Mouse (Mus musculus) gastrocnemius, postnatal 25 days (tissue): Measurements from ENCODE around the gene Rpl37. TPM values are rescaled to one million over a fixed set of nuclear protein-coding genes. Genes with fewer than 3 reads are reported as not detected.

Source experiments
- DNase-seq: peaks from one replicate; pipeline ENCODE4 v3.0.0; 2022
- total RNA-seq, 2 experiments: library from RNA; stranded (reverse); gene quantifications; 1 replicate in 1 of 2; 2 replicates in 1 of 2; pipeline ENCODE4 v1.2.3; 2021

Rpl37 gene
- total RNA-seq, 2 experiments from 2014 or later: 168 to 176 TPM

DNA sequence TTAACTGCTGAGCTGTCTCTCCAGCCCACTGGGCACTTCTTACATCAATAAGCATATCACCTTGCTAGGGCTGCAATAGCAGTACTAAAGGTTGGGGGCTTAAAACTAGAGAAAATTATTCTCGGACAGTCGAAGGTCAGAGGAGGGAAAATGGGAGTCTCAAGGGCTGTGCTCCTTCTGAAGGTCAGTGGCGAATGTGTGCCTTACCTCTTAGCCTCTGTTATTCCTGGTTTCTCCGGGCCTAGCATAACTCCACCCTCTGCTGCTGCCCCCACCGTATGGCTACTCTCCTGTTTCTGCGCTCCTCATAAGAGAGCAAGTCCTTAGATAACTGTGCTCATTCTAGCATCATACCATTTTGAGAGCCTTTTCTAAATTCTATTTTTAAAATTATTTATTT, 35.7 kb downstream of the Rpl37 start:
- no peak for DNase-seq

DNA sequence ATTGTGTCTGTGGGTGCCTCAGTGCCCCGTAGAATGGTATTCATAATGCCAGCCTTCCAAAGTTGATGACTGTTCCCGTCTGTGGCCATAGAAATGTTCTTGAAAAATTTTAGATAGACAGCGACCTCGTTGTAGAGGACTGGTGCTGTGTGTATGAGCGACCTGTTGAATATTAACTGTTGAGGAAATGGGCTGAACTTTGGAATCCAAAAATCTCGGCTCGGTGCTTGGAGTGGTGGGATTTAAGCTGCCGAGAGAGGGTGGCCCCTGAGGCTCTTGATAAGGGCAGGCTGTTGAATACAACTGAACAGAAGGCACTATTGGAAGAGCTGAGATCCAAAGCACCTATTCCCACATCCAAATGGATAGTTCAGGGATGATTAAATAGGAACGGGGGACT, 38.2 kb downstream of the Rpl37 start:
- DNase-seq: no peak

DNA sequence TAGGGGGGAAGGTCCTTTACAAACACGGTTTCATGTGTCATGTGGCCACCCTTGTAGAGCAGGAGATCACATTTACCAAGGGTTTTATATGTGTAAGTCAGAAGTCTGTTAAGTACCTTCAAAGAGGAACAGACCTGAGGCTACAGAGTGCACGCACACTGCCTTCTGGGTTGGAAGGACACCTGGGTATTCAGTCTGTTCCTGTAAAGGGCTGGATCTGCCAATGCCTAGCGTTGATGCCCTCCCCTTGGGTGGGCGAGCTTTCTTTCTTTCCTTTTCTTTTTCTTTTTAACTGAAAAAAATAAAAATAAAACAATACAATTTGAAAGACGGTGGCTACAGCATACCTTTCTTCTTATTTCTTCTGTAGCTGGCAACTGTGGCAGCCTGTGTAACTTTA, 38.6 kb downstream of the Rpl37 start:
- no peak for DNase-seq

- DNase-seq: no peak
Observed at GRCm38 (mm10) chr15:5156355-5156754, 39.9 kb downstream of the Rpl37 start.

DNA sequence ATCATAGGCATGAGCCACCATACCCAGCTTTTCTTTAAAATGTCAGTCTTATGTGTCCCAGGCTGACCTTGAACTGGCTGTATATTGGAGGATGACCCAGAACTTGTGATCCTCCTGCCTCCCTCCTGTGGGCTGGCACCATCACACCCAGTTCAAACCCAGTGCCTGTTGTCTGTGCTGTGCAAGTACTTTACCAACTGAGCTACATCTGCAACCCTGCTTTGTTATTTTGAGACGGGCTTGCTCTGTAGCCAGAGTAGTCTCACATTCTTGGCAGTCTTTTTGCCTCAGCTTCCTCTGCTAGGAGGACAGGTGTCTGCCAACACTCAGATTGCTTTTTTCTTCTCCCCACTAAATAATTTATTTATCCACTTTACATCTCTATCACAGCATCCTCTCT, 40.9 kb downstream of the Rpl37 start:
- DNase-seq: no peak

DNA sequence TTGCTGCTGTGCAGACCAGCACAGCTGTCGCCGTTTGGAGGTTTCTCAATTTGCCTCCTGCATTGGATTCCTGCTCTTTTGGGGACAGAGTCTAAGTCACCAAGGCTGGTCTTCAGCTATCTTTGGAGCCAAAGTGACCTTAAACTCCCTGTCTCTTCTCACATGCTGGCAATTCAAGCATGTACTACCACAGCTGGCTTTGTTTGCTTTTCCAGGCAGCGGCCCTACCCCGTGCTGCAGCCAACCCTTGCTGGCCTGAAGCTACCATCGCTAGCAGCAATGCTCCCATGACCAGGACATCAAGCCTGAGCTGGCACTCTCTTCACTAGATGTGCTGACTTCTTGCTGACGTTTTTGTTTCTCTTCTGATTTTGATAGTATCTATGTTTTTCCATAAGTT, 42.4 kb downstream of the Rpl37 start:
- DNase-seq: peak; percentile 53

- DNase-seq: no peak
Observed at GRCm38 (mm10) chr15:5165121-5165773, 48.8 kb downstream of the Rpl37 start.

Other genes starting within 250 kb of the Rpl37 start
- not detected for gene Mroh2b, start 217.9 kb upstream of the Rpl37 start, total RNA-seq
- gene C7, start 52.9 kb upstream of the Rpl37 start, total RNA-seq: 1 to 10 TPM; 1.4 to 1.8 TPM
- 1 to 10 TPM; 1.9 to 2.1 TPM for gene Card6, start 8.1 kb upstream of the Rpl37 start, total RNA-seq
- gene Prkaa1, start 27.2 kb downstream of the Rpl37 start, total RNA-seq: 10 to 100 TPM; 11.5 to 11.6 TPM
- 10 to 100 TPM; 39.3 to 48.5 TPM for gene Ttc33, start 68.9 kb downstream of the Rpl37 start, total RNA-seq
- gene Ptger4, start 127.5 kb downstream of the Rpl37 start, total RNA-seq: 1 to 10 TPM in 1 of 2 experiments, under 1 TPM in 1; 0.49 to 1.9 TPM